Mouse (Mus musculus) MN1 (cell line): ENCODE data around the gene Sestd1.

Experiments
- DNase-seq: peaks from one replicate; pipeline ENCODE4 v3.0.0-alpha.2; 2016; ENCODE audit warnings: low spot score

Gene Sestd1

GRCm38 (mm10) chr2:77206951-77207350 is 73.4 kb downstream of the Sestd1 start:
- DNase-seq, result no peak

DNA sequence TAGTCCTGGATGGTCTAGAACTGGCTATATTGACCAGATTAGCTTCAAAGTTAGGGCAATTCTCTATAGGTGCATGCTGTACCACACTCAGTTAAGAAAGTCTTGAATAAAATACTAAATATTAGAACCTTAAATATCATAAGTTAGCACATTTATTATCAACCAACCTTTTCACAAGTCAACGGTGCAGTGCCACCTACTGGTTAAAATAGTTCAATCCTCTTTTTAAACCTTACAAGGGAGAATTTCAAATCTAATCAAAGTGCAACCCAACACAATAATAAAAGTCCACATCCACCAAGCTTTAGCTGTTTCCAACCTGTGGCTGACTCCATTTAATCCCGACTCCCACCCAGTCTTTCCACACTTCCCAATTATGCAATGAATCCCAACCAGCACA is 76.5 kb downstream of the Sestd1 start:
- no peak for DNase-seq

- DNase-seq, result no peak
Observed at GRCm38 (mm10) chr2:77201900-77202299, 78.5 kb downstream of the Sestd1 start.

DNA sequence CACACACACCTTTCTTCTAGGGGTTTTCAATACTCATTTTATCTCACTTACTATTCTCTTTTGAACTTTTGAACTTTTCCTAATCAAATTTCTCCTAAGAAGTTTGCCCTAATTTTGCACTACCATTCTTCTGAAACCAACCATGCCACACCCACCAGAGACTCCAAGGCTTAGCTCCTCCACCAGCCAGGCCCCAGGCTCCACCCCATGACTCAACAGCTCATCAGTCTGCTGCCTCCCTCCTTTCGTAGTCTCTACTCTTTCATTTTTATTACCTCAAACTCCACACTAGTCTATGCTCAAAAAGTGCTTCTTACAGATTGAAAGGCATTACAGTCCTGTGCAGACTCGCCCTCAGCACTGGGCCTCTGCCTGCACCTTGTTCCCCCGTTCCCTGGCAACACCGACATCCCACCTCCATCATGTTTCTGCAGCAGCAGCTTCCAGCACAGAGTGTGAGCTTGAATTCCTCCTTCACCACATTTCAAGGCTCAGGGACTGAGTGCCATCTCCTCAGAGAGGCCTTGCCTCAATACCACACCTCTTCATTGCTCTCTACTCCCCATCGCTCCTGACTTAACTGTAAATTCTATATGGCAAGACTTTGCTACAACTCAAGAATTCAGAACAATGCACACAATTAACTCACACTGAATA is 79.3 kb downstream of the Sestd1 start:
- no peak for DNase-seq

- no peak for DNase-seq
Observed at GRCm38 (mm10) chr2:77200379-77200778, 80.0 kb downstream of the Sestd1 start.

- DNase-seq, result no peak
Observed at GRCm38 (mm10) chr2:77198246-77198645, 82.1 kb downstream of the Sestd1 start.

DNA sequence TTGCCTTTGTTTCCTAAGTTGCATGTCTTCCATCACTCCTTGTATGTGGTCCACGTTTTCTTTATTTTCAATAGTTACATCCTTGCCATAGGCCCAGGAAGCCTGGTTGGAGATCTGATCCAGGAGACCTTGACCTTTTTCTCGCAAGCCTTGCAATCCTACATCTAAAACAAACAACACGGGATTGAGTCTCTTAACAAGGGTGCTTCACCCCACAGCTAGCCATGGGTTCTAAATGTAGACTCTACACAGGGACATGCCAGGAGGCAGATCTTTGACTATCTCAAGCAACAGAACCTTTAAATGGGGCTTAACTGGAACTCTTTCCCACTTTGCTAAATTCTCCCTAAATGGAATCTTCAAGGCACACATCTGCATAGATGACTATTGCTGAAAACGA is 83.6 kb downstream of the Sestd1 start:
- DNase-seq, result no peak

GRCm38 (mm10) chr2:77195056-77195455 is 85.3 kb downstream of the Sestd1 start:
- no peak for DNase-seq

- DNase-seq, result no peak
Observed at GRCm38 (mm10) chr2:77191811-77192210, 88.6 kb downstream of the Sestd1 start.

DNA sequence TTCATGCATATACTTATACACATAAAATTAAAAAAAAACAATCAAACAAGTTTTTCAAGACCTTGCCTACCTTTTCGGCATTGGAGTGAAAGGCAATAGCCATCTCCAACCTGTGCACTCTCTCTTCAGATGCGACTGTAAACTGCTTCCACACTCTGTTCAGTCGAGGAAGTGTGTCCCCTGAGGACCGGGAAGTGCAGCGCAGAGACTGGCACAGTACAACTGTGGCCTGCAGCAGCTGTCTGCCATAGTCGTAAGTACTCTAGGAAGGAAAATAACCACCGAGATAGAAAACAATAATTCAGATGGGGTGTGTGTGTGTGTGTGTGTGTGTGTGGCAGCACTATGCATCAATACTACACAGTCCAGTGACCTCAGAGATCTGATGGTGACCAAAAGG is 89.5 kb downstream of the Sestd1 start:
- no peak for DNase-seq

DNA sequence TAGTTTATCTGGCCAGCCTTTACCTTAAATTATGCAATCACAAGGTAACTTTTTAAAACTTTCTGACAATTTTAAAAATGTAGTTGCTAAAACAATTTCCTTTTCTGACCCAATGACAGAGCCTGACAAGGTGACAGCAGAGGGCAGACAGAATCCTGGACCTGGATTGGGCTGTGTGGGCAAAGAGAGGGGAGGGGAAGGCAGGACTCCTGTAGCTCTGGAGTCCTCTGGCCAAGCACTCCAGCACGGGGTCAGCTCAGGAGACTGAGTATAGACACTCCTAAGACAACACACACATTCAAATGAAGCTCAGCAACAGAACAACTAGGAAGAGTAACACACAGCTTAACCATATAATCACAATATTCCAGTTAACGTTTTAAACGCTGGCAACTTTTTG is 90.1 kb downstream of the Sestd1 start:
- no peak for DNase-seq

- no peak for DNase-seq
Observed at GRCm38 (mm10) chr2:77189671-77190070, 90.7 kb downstream of the Sestd1 start.

DNA sequence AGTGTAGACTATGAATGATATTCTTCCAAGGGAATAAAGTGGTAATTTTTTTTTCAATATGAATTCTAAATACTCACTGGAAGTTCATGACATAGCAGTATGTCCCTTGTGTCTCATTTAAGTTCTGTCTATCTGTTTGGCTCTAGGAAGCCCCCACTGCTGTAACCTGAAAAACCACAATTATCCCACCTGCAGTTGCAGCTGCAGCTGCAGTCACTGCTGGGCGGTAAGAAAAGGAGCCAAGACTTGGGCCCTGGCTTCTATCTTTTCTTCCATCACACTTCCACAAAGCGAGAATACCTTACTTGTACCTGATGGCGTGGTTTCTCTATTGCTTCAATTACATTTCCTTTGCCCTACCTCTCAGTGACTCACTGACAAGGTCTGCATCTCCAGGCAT is 92.9 kb downstream of the Sestd1 start:
- DNase-seq, result no peak

DNA sequence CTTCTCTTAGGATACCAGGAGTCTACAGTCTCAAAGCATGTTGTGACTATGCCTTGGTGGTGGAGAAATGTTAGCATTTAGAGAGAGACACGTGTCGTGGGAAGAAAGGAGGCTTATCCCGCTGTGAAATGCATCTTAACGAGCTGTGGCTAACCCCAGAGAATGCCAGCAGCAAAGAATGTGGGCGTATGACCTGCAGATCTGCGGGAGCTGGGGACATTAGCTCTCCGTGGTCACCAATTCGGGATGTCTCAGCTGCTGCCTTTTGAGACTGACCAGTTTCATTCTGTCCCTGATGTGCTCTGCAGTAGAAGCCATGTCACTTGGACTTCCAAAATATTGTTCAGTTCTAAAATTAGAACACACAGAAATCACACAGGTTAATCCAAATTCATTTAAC is 93.5 kb downstream of the Sestd1 start:
- no peak for DNase-seq

DNA sequence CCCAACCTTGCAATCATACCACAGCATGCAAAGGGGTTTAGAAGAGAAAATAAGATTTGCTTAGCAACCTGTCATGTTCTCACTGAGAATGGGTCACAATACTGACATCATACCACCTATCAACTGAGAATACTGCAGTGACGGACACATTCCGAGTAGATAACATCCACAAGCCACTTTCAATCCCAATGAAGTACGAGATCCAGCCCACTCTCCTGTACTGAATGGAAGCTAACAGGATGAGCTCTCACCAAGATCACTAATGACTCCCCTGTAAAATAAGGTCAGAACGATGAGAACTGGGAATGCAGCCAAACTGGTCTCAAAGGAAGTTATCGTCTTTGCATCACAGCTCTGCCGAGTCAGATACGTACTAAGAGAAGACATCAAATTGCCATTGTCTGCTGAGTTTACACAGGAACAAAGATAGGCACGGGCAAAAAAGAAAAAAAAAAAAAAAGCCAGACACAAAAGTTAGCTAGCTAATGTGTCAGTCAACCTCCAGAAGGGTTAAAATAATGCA is 96.3 kb downstream of the Sestd1 start:
- DNase-seq, result no peak

DNA sequence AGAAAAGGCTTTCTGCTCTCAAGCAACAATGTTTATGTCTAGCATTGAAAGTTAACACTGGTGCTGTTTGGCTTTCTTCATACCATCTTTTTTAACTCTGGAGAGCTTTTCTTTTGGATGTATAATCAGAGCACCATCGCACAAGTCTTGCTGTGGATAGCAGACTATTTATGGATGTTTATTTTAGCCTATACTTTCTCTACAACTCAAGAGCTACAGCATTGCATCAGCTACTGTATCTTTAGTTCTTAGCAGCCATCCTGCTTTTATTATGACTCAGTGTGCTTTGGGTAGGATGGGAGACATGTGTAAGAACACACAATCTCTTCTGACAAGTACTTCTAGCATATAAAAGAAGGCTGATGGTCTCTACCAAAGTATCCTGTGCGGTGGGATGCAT is 96.7 kb downstream of the Sestd1 start:
- DNase-seq, result no peak

DNA sequence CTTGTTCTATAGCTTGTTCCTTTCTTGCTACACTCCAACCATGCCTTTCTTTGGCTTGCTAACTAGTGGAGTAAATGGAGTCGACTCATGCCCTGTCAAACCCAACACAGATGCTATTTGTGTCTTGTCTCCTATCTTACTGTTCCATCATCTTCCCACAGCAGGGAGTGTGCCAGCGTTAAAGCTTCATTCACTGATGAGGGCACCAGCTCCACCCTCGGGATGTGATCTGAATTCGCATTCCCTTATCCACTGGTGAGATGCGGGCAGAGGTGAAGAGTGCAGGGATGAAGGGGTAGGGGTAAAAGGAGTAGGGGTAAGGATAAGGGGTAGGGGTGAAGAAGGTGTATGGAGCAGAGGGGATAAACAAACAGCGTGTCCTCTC is 97.4 kb downstream of the Sestd1 start:
- DNase-seq, result no peak

DNA sequence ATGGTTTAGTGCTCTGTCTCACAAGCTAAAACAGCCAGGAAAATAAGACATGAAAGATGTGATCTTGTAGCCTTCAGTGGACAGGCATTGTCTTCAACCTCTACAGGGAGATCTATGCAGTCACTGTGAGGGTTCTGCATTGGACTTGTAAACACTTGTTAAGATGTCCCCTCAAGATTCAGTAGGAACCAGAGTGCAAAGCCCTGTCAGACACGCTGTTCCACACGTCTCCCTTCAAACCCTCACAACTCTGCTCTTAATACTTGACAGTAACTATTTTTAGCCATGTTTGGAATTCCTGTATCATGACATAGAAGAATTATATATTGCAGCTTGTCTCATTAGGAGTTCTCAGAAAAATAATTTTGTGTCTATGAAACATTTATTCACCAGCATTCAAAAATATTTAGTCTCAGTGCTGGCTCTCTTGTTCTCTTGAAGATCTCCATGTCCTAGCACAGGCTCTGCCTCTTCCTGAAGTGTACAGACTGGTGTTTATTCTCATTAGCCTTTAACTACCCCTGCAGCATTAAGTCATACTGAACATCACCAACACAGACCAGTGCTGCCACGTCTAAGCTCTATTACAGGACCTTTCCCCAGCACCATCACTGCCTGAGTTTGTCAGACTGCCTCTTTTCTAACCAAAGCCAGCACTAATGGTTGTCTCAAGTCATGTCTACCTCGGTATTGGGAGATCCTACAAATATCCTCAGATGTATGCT is 98.0 kb downstream of the Sestd1 start:
- no peak for DNase-seq

- DNase-seq, result no peak
Observed at GRCm38 (mm10) chr2:77177472-77177871, 102.9 kb downstream of the Sestd1 start.

- no peak for DNase-seq
Observed at GRCm38 (mm10) chr2:77176413-77176812, 104.0 kb downstream of the Sestd1 start.

DNA sequence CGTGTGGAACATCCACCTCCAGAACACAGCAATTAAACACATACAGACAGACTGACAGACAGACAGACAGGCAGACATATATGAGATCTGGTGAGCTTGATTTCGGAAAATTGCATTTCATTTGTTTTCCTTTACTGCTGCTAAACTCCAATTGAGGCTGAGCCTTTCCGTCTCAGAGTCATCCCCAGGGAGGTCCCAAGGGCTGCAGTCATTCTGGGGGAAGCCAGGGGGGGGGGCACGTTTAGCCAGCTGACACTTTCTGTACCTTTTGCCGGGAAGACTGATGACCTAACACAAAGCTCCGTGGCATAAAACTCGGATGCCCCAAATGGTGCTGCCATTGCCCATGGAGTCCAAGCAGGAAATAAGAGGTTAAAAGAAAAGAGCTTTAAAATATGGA is 105.0 kb downstream of the Sestd1 start:
- DNase-seq, result no peak

DNA sequence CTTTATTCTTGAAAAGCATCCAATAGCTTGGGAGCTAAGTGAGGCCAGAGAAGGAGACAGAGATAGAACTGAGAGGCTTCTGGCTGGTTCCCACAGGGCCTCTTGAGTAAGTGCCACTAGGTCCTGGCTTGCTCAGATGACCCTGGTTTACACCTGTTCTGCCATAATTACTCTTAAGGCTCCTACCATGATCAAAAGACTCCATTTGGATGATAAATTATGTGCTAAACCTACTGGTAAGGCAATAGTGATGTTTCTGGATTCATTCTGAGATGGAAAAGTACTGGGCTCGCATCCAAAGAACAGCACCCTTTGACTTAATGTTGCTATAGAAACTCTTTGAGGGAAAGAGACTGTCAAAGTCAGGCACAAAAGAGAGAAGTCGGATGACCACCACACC is 106.1 kb downstream of the Sestd1 start:
- no peak for DNase-seq

DNA sequence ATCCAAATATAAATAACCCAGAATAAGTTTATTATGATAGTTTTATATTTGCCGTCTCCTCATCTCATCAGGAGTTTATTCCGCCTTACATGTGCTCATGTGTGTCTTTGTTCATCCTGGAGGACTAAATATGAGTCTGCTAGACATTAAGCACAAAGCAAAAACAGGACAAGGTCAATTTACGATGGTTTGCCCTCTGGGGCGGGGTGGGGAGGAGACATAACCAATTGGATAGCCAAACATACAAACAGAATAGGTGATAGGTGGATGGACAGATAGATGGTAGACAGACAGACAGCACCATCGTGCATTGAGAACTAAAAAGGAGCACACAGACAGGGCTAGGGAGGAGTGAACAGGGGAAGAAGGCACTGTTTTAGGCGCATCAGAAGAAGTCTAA is 106.6 kb downstream of the Sestd1 start:
- no peak for DNase-seq

- DNase-seq, result no peak
Observed at GRCm38 (mm10) chr2:77173366-77173765, 107.0 kb downstream of the Sestd1 start.
